Mouse (Mus musculus) hindbrain, postnatal 0 days (tissue): ENCODE measurements at regions not wholly inside any gene's neighbourhood (a gene's known extent, or its start where the extent isn't known, plus 50 kb on each side); places are given as distances from the start of the nearest gene placed in this dataset.

ENCODE experiments used
- ATAC-seq: fragments of 200-750 bp; cut with Nextera tagmentation; 2 replicates; pipeline ENCODE4 v1.8.0; 2017; ENCODE audit warnings: mild to moderate bottlenecking, moderate TSS enrichment, moderate library complexity
- DNase-seq: peaks from one replicate; pipeline ENCODE4 v3.0.0-alpha.2; 2015; ENCODE audit warnings: low spot score
- H3K27ac ChIP-seq: fragments of 300-500 bp; sonication (generic); 2 replicates; pipeline ENCODE4 v1.5.1; 2014; ENCODE audit warnings: mild to moderate bottlenecking
- H3K27me3 ChIP-seq: fragments of 300-500 bp; sonication (generic); 2 replicates; pipeline ENCODE4 v1.6.1; 2014; ENCODE audit warnings: low read length, mixed read lengths; ENCODE audit not compliant: insufficient read depth
- H3K36me3 ChIP-seq: fragments of 300-500 bp; sonication (generic); 2 replicates; pipeline ENCODE4 v1.6.1; 2014; ENCODE audit warnings: low read length, mixed read lengths; ENCODE audit not compliant: insufficient read depth
- H3K4me1 ChIP-seq: fragments of 300-500 bp; sonication (generic); 2 replicates; pipeline ENCODE4 v1.6.1; 2014; ENCODE audit warnings: antibody characterized with exemption, low read length, mixed read lengths; ENCODE audit not compliant: insufficient read depth
- H3K4me2 ChIP-seq: fragments of 300-500 bp; sonication (generic); 2 replicates; pipeline ENCODE4 v1.6.1; 2014; ENCODE audit warnings: low read depth, mild to moderate bottlenecking, low read length, moderate library complexity, mixed read lengths
- H3K4me3 ChIP-seq: fragments of 300-500 bp; sonication (generic); 2 replicates; pipeline ENCODE4 v1.5.1; 2014; ENCODE audit warnings: low read length
- H3K9ac ChIP-seq: fragments of 300-500 bp; sonication (generic); replicated peaks from 2 replicates; pipeline ENCODE4 v1.6.1; 2014; ENCODE audit warnings: mild to moderate bottlenecking, low read length, moderate library complexity, mixed read lengths
- H3K9me3 ChIP-seq: fragments of 300-500 bp; sonication (generic); 2 replicates; pipeline ENCODE4 v1.6.1; 2016; ENCODE audit warnings: low read length, mixed read lengths
- CTCF ChIP-seq: IDR thresholded peaks from 2 replicates; pipeline ENCODE4 v1.5.1; 2016; ENCODE audit warnings: antibody characterized with exemption, control low read depth, low read depth
- WGBS: fragments of 180-500 bp; shearing (Covaris S2); extraction: QIAGEN DNeasy Blood & Tissue Kit; methylation state at CpG from one replicate; pipeline ENCODE4 v1.1.7; 2014; 5-methylcytosine and 5-hydroxymethylcytosine counted together

DNA sequence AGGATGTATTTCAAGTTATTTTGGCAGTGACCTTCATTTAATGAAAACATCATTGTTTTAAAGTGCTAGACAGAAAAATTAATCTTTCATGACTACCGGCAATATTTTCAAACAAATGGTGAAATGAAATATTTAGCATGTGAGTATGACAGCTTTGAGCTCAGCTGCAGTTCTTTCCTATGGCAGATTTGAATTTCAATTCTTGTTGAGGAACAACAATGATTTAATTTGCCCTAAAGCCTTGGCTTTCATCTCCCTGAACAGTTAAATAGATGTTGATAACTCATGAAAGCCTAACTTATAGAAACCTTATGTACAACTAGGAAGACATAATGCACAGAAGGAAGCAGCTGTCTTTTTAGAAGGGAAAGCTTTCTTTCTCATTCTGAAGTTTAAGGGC lies 235.5 kb upstream of the Luzp2 start:
- no peak overlapping the region for H3K27ac ChIP-seq
- no peak overlapping the region for H3K4me2 ChIP-seq
- H3K4me1 ChIP-seq, result no peaks in the 10 kb centered on the region
- H3K27me3 ChIP-seq, result no peaks in the 10 kb centered on the region
- H3K9ac ChIP-seq, result no peak overlapping the region
- no peak for DNase-seq
- WGBS, result 69% methylated on average over 1 of the region's 1 CpGs
- no peaks in the 10 kb centered on the region for H3K9me3 ChIP-seq
- H3K36me3 ChIP-seq, result no peaks in the 10 kb centered on the region
- no peak for TF ChIP-seq CTCF
- ATAC-seq, result no peak
- no peak overlapping the region for H3K4me3 ChIP-seq

DNA sequence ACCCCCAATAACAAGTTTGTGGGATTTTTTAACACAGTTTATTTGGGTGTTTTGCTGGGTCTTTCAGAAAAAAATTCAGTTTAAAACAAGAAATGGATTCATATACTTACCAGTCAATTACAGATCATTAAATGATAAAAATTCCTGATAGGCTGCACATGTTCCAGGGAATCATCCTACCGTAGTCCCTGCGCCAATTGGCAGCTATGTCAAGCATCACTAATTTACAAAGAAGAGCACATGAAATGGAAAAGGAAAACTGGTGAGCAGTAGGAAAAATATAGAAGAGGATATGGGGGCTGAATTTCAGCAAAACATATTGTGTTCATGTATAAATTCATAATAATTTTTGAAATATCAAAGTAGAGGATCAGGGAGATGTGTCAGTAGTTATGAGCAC lies 212.9 kb upstream of the Luzp2 start:
- H3K36me3 ChIP-seq, result no peaks in the 10 kb centered on the region
- WGBS, result 68% methylated on average over 2 of the region's 2 CpGs
- peak; percentile 50 for DNase-seq
- no peaks in the 10 kb centered on the region for H3K4me1 ChIP-seq
- H3K27ac ChIP-seq, result no peak overlapping the region
- H3K27me3 ChIP-seq, result no peaks in the 10 kb centered on the region
- no peak for ATAC-seq
- H3K9ac ChIP-seq, result no peak overlapping the region
- H3K4me2 ChIP-seq, result no peak overlapping the region
- H3K4me3 ChIP-seq, result no peak overlapping the region
- no peaks in the 10 kb centered on the region for H3K9me3 ChIP-seq
- no peak for TF ChIP-seq CTCF

DNA sequence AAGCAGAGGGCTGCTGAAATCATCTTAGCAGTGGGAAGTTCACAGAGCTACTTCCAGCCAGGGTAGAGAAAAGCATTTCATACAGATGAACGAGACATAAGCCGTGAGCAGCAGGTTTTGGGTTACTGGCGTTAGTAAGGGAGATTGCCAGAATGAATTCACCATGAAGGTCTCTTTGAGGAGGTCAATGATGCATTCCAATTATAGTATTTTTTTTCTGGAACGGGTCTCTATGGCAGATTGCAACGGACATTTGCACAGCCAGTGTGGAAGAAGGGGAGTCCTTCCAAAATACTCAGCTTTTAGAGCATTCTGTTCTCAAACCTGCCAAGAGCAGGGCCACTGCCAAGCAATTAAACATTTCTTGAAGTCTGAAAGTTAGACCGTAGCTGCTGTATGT lies 201.4 kb upstream of the Luzp2 start:
- Histone ChIP-seq H3K9ac (no peak overlapping the region), H3K36me3 (no peaks in the 10 kb centered on the region), H3K27me3 (no peaks in the 10 kb centered on the region), H3K4me1 (no peaks in the 10 kb centered on the region), H3K4me3 (no peak overlapping the region), H3K27ac (no peak overlapping the region), H3K4me2 (no peak overlapping the region), H3K9me3 (no peaks in the 10 kb centered on the region)
- TF ChIP-seq CTCF, result no peak
- 45% methylated on average over 6 of the region's 6 CpGs for WGBS
- ATAC-seq (0 out of 2 replicates have a peak, but pooled peaks have one; percentile 45), DNase-seq (peak; percentile 48)

DNA sequence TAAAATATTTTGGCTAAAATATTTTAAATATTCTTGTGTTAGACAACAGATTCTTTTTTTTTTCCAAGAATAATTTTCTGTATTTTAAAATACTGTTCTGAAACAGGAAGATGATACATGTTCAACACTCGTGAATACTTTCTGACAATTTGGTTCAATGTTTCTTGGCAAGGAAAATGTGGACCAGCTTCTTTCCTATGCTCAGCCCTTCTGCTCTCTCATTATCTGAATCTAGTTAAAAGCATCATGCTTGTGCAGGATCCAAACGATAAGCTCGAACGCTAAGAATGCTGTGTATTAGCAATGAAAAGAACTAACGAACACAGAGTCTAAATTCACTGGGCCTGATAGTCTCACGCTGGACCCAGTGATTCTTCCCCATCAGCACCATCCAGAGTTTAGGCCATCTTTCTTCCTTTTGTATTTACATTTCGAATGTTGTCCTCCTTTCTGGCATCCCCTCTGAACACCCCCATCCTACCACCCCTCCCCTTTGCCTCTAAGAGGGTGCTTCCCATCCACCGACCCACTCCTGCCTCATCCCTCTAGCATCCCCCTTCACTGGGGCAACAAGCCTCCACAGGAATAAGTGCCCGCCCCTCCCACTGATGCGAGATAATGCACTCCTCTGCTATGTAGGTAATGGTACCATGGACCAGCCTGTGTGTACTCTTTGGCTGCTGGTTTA lies 200.8 kb upstream of the Luzp2 start:
- Histone ChIP-seq H3K9ac (no peak overlapping the region), H3K4me1 (no peaks in the 10 kb centered on the region), H3K27ac (no peak overlapping the region), H3K27me3 (no peaks in the 10 kb centered on the region), H3K4me2 (no peak overlapping the region), H3K4me3 (no peak overlapping the region), H3K9me3 (no peaks in the 10 kb centered on the region), H3K36me3 (no peaks in the 10 kb centered on the region)
- WGBS, result 76% methylated on average over 10 of the region's 10 CpGs
- DNase-seq, result peak; percentile 10
- no peak for ATAC-seq
- TF ChIP-seq CTCF, result no peak

DNA sequence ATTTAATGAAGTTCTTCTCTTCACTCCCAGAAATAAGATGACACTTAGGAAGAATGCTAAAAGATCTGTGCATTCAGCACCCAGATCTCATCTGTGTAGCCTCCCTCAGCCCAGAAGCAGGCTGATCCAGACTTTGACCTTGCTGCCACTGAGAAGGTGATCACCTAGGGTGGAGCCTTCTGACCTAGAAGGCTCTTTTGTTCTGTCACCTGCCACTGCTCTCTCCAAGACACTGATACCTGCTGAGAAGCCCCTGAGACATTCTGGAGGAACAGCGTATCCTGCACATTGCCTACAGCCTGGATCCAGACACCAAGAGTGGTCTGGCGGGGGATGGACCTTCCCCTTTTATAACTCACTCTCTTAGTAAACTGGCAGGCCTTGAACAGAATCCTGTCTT lies 190.0 kb upstream of the Luzp2 start:
- H3K27me3 ChIP-seq, result no peaks in the 10 kb centered on the region
- no peak overlapping the region for H3K4me2 ChIP-seq
- no peaks in the 10 kb centered on the region for H3K9me3 ChIP-seq
- H3K9ac ChIP-seq, result no peak overlapping the region
- 88% methylated on average over 2 of the region's 2 CpGs for WGBS
- no peaks in the 10 kb centered on the region for H3K4me1 ChIP-seq
- no peak for ATAC-seq
- H3K4me3 ChIP-seq, result no peak overlapping the region
- no peak for TF ChIP-seq CTCF
- no peak overlapping the region for H3K27ac ChIP-seq
- no peaks in the 10 kb centered on the region for H3K36me3 ChIP-seq
- no peak for DNase-seq

DNA sequence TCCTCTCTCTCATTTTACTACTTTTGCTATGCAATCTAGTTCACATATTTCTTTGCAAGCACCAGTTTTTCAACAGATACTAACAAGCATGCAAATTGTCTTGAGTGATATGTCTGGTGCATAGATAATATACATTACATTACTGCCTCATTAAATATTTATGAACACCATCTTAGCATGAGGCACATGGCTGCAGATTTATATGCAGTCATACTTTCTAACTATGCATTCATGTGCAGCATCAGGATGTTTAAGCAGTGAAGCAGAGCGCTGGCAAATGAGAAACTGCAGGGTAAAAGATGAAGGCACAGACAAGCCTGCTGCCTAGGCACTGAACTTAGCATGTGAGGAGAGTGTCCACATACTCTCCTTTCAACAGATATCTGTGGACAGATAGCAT lies 186.3 kb upstream of the Luzp2 start:
- no peaks in the 10 kb centered on the region for H3K9me3 ChIP-seq
- no peak overlapping the region for H3K27ac ChIP-seq
- no peak for ATAC-seq
- H3K9ac ChIP-seq, result no peak overlapping the region
- TF ChIP-seq CTCF, result no peak
- no peak overlapping the region for H3K4me2 ChIP-seq
- H3K4me1 ChIP-seq, result no peaks in the 10 kb centered on the region
- H3K27me3 ChIP-seq, result no peaks in the 10 kb centered on the region
- no peaks in the 10 kb centered on the region for H3K36me3 ChIP-seq
- 52% methylated on average over 1 of the region's 1 CpGs for WGBS
- no peak for DNase-seq
- no peak overlapping the region for H3K4me3 ChIP-seq
